ENCODE assay signal across 9 mouse cellular contexts in the genomic region with DNA sequence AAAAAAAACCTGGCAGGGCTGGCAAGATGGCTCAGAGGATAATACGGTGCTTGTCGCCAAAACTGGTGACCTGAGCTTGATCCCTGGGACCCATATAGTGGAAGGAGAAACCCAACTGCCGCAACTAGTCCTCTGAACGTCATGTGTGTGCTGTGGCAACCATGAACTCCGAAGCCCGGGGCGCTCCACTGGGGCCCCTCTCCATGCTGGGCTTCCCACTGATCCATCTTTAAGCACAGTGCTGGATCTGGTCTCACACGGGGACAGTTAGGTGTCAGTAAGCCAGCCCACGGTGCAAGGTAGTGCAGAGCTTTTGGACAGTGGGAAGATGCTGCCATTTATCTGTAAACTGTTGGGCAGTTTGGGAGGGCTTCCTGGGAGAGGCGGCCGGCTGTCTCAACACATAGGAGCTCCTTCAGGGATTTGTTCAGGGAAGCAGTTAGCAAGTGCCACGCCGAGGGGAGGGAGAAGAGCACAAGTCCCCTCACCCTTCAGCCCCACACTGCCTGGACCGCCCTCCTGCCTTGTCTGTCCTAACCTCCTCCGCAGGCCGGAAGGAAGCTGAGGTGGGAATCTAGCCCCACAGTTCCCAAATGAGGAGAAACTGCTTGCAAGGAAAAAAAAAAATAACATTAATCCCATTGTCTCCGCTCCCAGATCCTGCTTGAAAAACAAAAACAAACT. TPM values are rescaled to one million over a fixed set of nuclear protein-coding genes. Genes with fewer than 3 reads are reported as not detected.
DNase-seq lines count a peak whose midpoint lies in the region; ATAC-seq lines count a peak whose summit lies in the region.
"Had no signal": no experiment of that assay in that cellular context is flagged by ENCODE, and none has a peak within 500 bp of the region (broad histone marks: within the 10 kb centered on the region; RNA-seq: fewer than 3 reads in every experiment).

No protein-coding gene starts in this region.

- 62% methylated on average over 17 of the region's 17 CpGs for WGBS in kidney, embryonic 14.5 days
- 69% methylated on average over 17 of the region's 17 CpGs for WGBS in stomach, embryonic 16.5 days

- no peaks in the 10 kb centered on the region for H3K27me3 ChIP-seq in kidney, embryonic 14.5 days (ENCODE audit: control insufficient read depth, insufficient read depth, low read length)
- no peaks in the 10 kb centered on the region; the same call in 1 of the 2 replicates for H3K27me3 ChIP-seq in stomach, embryonic 16.5 days (ENCODE audit: control insufficient read depth, insufficient read depth, low read length)

- DNase-seq in adrenal gland, postnatal 10 days: peak; percentile 32
- no peak for DNase-seq in adrenal gland, adult 2 months
- no peak for DNase-seq in kidney, adult 11 months
- peak; percentile 42 for DNase-seq in testis, postnatal 10 days (ENCODE audit: low spot score)
- no peak for DNase-seq in testis, postnatal 14 days (ENCODE audit: low spot score)
- DNase-seq in spleen, postnatal 36 days (ENCODE audit: low spot score in 2 of 2): no peak

- no peaks in the 10 kb centered on the region for H3K36me3 ChIP-seq in kidney, embryonic 14.5 days (ENCODE audit: control insufficient read depth, insufficient read depth, low read length)
- no peaks in the 10 kb centered on the region for H3K36me3 ChIP-seq in stomach, embryonic 16.5 days (ENCODE audit: control insufficient read depth, insufficient read depth, low read length)
- H3K36me3 ChIP-seq: G1E had no signal

- no peak overlapping the region for H3K9ac ChIP-seq in kidney, embryonic 14.5 days (ENCODE audit: low read depth, low read length)
- H3K9ac ChIP-seq in stomach, embryonic 16.5 days (ENCODE audit: low read length): no peak overlapping the region

- no peak for ATAC-seq in kidney, embryonic 14.5 days (ENCODE audit: low FRiP score, low TSS enrichment)
- ATAC-seq in stomach, embryonic 16.5 days (ENCODE audit: insufficient read depth, low FRiP score): no peak

- H3K4me1 ChIP-seq in kidney, embryonic 14.5 days (ENCODE audit: control insufficient read depth, insufficient read depth, low read length): peaks cover 23% of the 10 kb centered on the region
- H3K4me1 ChIP-seq in stomach, embryonic 16.5 days (ENCODE audit: control insufficient read depth, insufficient read depth, low read length): peaks cover 16% of the 10 kb centered on the region

- H3K9me3 ChIP-seq in kidney, embryonic 14.5 days (ENCODE audit: control insufficient read depth, low read length): no peaks in the 10 kb centered on the region
- no peaks in the 10 kb centered on the region for H3K9me3 ChIP-seq in stomach, embryonic 16.5 days (replicated peaks; ENCODE audit: control insufficient read depth, low read length)
- H3K9me3 ChIP-seq: G1E had no signal

- peak overlapping the region; percentile 83; the same call in 1 of the 2 replicates for H3K27ac ChIP-seq in kidney, embryonic 14.5 days (ENCODE audit: low read depth, low read length)
- peak overlapping the region; percentile 79; the same call in 1 of the 2 replicates for H3K27ac ChIP-seq in stomach, embryonic 16.5 days (ENCODE audit: low read length)

- no peak overlapping the region for H3K4me2 ChIP-seq in kidney, embryonic 14.5 days (replicated peaks; ENCODE audit: low read depth, low read length)
- H3K4me2 ChIP-seq in stomach, embryonic 16.5 days (ENCODE audit: low read depth, low read length): no peak overlapping the region

- H3K4me3 ChIP-seq in kidney, embryonic 14.5 days (ENCODE audit: low read length): no peak overlapping the region
- no peak overlapping the region for H3K4me3 ChIP-seq in stomach, embryonic 16.5 days (replicated peaks; ENCODE audit: low read length)

RNA-seq across cellular contexts. Expression of gene Plxnd1, which starts 10.6 kb away (rescaled TPM):
- 100 to 1,000 TPM; 155 to 215 TPM for total RNA-seq in adrenal gland, postnatal 10 days (2021)
- 100 to 1,000 TPM; 168 to 181 TPM for total RNA-seq in adrenal gland, adult 2 months (2021)
- polyA plus RNA-seq in adrenal gland, adult 2 months (2012; rRNA removed): 279 and 288 TPM in 2 replicates
- 58.3 and 62.7 TPM in 2 replicates for polyA plus RNA-seq in kidney, embryonic 14.5 days (2014; fragmentation: Nextera tagmentation; extraction: Ambion mirVana)
- 27.7 and 28.5 TPM in 2 replicates for polyA plus RNA-seq in stomach, embryonic 16.5 days (2015; fragmentation: Nextera tagmentation; extraction: Ambion mirVana)

Comparison
In these comparisons a context has a peak if more than half of its experiments do, and no peak if none do; other contexts are left out.
1. DNase-seq: peak in adrenal gland, postnatal 10 days (single experiment) and testis, postnatal 10 days (single experiment); none in adrenal gland, adult 2 months (single experiment), kidney, adult 11 months (single experiment), testis, postnatal 14 days (single experiment) and spleen, postnatal 36 days (0 of 2).